ENCODE assay signal across 15 mouse cellular contexts in the genomic region with DNA sequence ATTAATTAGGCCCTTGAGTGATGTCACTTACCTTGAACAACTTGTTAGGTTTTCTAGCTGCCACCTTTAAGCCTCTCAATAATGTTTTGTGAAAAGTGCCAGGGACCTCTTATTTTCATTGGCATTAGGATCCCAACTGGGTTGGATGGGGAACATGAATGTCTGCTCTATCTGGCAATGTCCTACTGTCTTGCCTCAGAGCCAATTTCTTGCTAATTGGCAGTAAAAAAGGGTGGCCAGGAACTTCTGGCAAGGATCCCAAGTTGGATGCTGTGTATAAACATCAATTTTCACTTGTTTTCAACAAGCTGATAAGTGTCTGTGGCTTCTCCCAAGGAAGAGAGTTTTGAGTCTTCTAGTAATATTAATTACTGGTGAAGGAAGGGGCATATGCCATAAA.
"Had no signal": no experiment of that assay in that cellular context is flagged by ENCODE, and none has a peak within 500 bp of the region (broad histone marks: within the 10 kb centered on the region; RNA-seq: fewer than 3 reads in every experiment).

No protein-coding gene starts in this region.

- H3K4me3 ChIP-seq: limb, embryonic 10.5 days; liver, embryonic 13.5 days; lung, embryonic 15.5 days; megakaryocyte, embryonic 14.5 days; stomach, embryonic 15.5 days had no signal

- H3K36me3 ChIP-seq: limb, embryonic 10.5 days; liver, embryonic 13.5 days; lung, embryonic 15.5 days; stomach, embryonic 15.5 days had no signal

- H3K27ac ChIP-seq: limb, embryonic 10.5 days; liver, embryonic 13.5 days; lung, embryonic 15.5 days; macrophage; stomach, embryonic 15.5 days had no signal

- H3K27me3 ChIP-seq: liver, embryonic 13.5 days; lung, embryonic 15.5 days; megakaryocyte, embryonic 14.5 days; stomach, embryonic 15.5 days had no signal

- H3K9me3 ChIP-seq: limb, embryonic 10.5 days; liver, embryonic 13.5 days; lung, embryonic 15.5 days; megakaryocyte, embryonic 14.5 days; stomach, embryonic 15.5 days had no signal

- ATAC-seq: liver, postnatal 0 days; midbrain, embryonic 16.5 days had no signal

- DNase-seq: kidney, adult 2 months; kidney, postnatal 25 days; liver, embryonic 13.5 days; liver, postnatal 0 days; lung, postnatal 14 days; right cerebral cortex, postnatal 14 days; thymus, adult 2 months; thymus, postnatal 36 days had no signal

- H3K9ac ChIP-seq: liver, embryonic 13.5 days; liver, postnatal 0 days; lung, embryonic 15.5 days; stomach, embryonic 15.5 days had no signal

- H3K4me2 ChIP-seq: liver, embryonic 13.5 days; lung, embryonic 15.5 days; midbrain, embryonic 11.5 days; stomach, embryonic 15.5 days had no signal

- H3K4me1 ChIP-seq: limb, embryonic 10.5 days; liver, embryonic 13.5 days; lung, embryonic 15.5 days; megakaryocyte, embryonic 14.5 days; stomach, embryonic 15.5 days had no signal
